Comparison of ENCODE assay signal across 16 mouse cellular contexts in the genomic region with DNA sequence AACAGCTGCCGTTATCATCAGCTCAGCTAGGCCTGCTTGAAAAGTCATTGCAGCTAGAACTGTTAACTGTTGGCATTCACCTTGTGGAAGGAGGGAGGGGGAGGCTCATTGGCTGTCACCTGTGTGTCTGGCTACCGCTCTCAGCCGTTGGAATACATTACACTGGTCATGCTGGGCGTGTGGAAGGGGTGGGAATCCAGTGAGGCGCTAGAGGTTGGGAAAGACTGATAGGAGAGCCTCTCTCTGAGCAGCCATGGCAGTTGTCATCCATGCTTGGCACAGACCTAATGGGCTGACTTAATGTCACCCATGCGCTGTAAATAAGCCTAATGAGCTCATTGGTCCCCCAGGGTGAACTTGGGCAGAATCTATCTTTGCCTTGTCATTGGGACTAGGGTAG.
A peak's percentile ranks its signal among the peaks of the same experiment; 100 is the strongest.
DNase-seq lines count a peak whose midpoint lies in the region; ATAC-seq and TF ChIP-seq lines count a peak whose summit lies in the region.
"Had no signal": no experiment of that assay in that cellular context is flagged by ENCODE, and none has a peak within 500 bp of the region (broad histone marks: within the 10 kb centered on the region; RNA-seq: fewer than 3 reads in every experiment).

No protein-coding gene starts in this region.

- H3K4me1 ChIP-seq in intestine, embryonic 14.5 days (replicated peaks; ENCODE audit: control insufficient read depth, insufficient read depth, low read length), result no peaks in the 10 kb centered on the region
- H3K4me1 ChIP-seq in intestine, embryonic 15.5 days (replicated peaks), result no peaks in the 10 kb centered on the region
- no peaks in the 10 kb centered on the region for H3K4me1 ChIP-seq in neural tube, embryonic 14.5 days (ENCODE audit: control insufficient read depth, insufficient read depth, low read length)

- no peak overlapping the region for H3K27ac ChIP-seq in intestine, embryonic 14.5 days (ENCODE audit: low read depth)
- H3K27ac ChIP-seq in intestine, embryonic 15.5 days, result no peak overlapping the region
- H3K27ac ChIP-seq in neural tube, embryonic 14.5 days (ENCODE audit: low read depth, low read length), result no peak overlapping the region
- no peak overlapping the region for H3K27ac ChIP-seq in layer of hippocampus, adult 2 months
- H3K27ac ChIP-seq: liver, embryonic 13.5 days; neural tube, embryonic 12.5 days had no signal

- no peak overlapping the region for H3K9ac ChIP-seq in intestine, embryonic 14.5 days (ENCODE audit: low read length)
- H3K9ac ChIP-seq in intestine, embryonic 15.5 days, result no peak overlapping the region
- H3K9ac ChIP-seq in neural tube, embryonic 14.5 days (replicated peaks; ENCODE audit: low read depth, low read length), result no peak overlapping the region
- H3K9ac ChIP-seq: liver, embryonic 13.5 days; neural tube, embryonic 12.5 days had no signal

- ATAC-seq in intestine, embryonic 14.5 days (replicated peaks; ENCODE audit: low FRiP score, low TSS enrichment, low read depth), result no peak
- ATAC-seq in intestine, embryonic 15.5 days, result no peak
- peak; percentile 23; the same call in 1 of the 2 replicates for ATAC-seq in neural tube, embryonic 14.5 days (ENCODE audit: low read depth)
- ATAC-seq: lung, postnatal 0 days; midbrain, embryonic 16.5 days had no signal

- H3K4me3 ChIP-seq in intestine, embryonic 14.5 days (ENCODE audit: low read depth, low read length), result no peak overlapping the region
- H3K4me3 ChIP-seq in intestine, embryonic 15.5 days (replicated peaks), result no peak overlapping the region
- no peak overlapping the region for H3K4me3 ChIP-seq in neural tube, embryonic 14.5 days (ENCODE audit: low read depth, low read length)
- no peak overlapping the region for H3K4me3 ChIP-seq in layer of hippocampus, adult 2 months
- H3K4me3 ChIP-seq: liver, embryonic 13.5 days; neural tube, embryonic 12.5 days had no signal

- no peaks in the 10 kb centered on the region for H3K36me3 ChIP-seq in intestine, embryonic 14.5 days (ENCODE audit: control insufficient read depth, insufficient read depth, low read length)
- no peaks in the 10 kb centered on the region for H3K36me3 ChIP-seq in intestine, embryonic 15.5 days
- no peaks in the 10 kb centered on the region for H3K36me3 ChIP-seq in neural tube, embryonic 14.5 days (ENCODE audit: control insufficient read depth, insufficient read depth, low read length)
- H3K36me3 ChIP-seq: liver, embryonic 13.5 days; neural tube, embryonic 12.5 days had no signal

- peak; percentile 68 to 77 for DNase-seq in cerebellum, postnatal 10 days
- no peak for DNase-seq in cerebellum, adult 11 months
- peak; percentile 33 for DNase-seq in gastrocnemius, postnatal 25 days
- no peak for DNase-seq in gastrocnemius, postnatal 36 days
- peak; percentile 24 for DNase-seq in intestine, embryonic 14.5 days (ENCODE audit: low spot score)
- DNase-seq in layer of hippocampus, adult 2 months (ENCODE audit: low spot score in 2 of 2), result no peak
- DNase-seq: adrenal gland, postnatal 25 days; kidney, adult 18-20 months; kidney, postnatal 36 days; liver, embryonic 13.5 days; thymus, postnatal 14 days had no signal

- H3K9me3 ChIP-seq in intestine, embryonic 14.5 days (ENCODE audit: control insufficient read depth, low read length), result no peaks in the 10 kb centered on the region
- no peaks in the 10 kb centered on the region for H3K9me3 ChIP-seq in intestine, embryonic 15.5 days
- H3K9me3 ChIP-seq in neural tube, embryonic 14.5 days (ENCODE audit: control insufficient read depth, low read length), result no peaks in the 10 kb centered on the region
- H3K9me3 ChIP-seq: liver, embryonic 13.5 days; neural tube, embryonic 12.5 days had no signal

- intact Hi-C loops in gastrocnemius, postnatal 36 days (cut with DNase I), result no loop called here

- no peak for TF ChIP-seq CTCF in layer of hippocampus, adult 2 months (conservative IDR thresholded peaks at IDR 0.05)

- WGBS in intestine, embryonic 14.5 days, result 83% methylated on average over 6 of the region's 6 CpGs
- 82% methylated on average over 6 of the region's 6 CpGs for WGBS in intestine, embryonic 15.5 days
- WGBS in neural tube, embryonic 14.5 days, result 65% methylated on average over 6 of the region's 6 CpGs

- H3K4me2 ChIP-seq in intestine, embryonic 14.5 days (ENCODE audit: low read length), result no peak overlapping the region
- H3K4me2 ChIP-seq in intestine, embryonic 15.5 days (replicated peaks), result no peak overlapping the region
- H3K4me2 ChIP-seq in neural tube, embryonic 14.5 days (ENCODE audit: low read depth, low read length), result no peak overlapping the region
- H3K4me2 ChIP-seq: liver, embryonic 13.5 days; neural tube, embryonic 12.5 days had no signal

- H3K27me3 ChIP-seq in intestine, embryonic 14.5 days (replicated peaks; ENCODE audit: control insufficient read depth, insufficient read depth, low read length), result no peaks in the 10 kb centered on the region
- H3K27me3 ChIP-seq in intestine, embryonic 15.5 days (replicated peaks), result no peaks in the 10 kb centered on the region
- no peaks in the 10 kb centered on the region for H3K27me3 ChIP-seq in neural tube, embryonic 14.5 days (ENCODE audit: control insufficient read depth, insufficient read depth, low read length)
- H3K27me3 ChIP-seq: liver, embryonic 13.5 days; neural tube, embryonic 12.5 days had no signal

Comparison
In these comparisons a context has a peak if more than half of its experiments do, and no peak if none do; other contexts are left out.
1. DNase-seq: peak in cerebellum, postnatal 10 days (2 of 2), gastrocnemius, postnatal 25 days (single experiment) and intestine, embryonic 14.5 days (single experiment); none in cerebellum, adult 11 months (single experiment), gastrocnemius, postnatal 36 days (0 of 2) and layer of hippocampus, adult 2 months (0 of 2).